Mouse (Mus musculus) liver, embryonic 13.5 days (tissue): ENCODE measurements around the gene Stip1. TPM values are rescaled to one million over a fixed set of nuclear protein-coding genes. Genes with fewer than 3 reads are reported as not detected.
"Not testable (repeated sequence)": the region's sequence is repeated elsewhere in the genome, so short reads cannot be mapped to it uniquely, and the experiment has no call there.

Source experiments
- ATAC-seq: fragments of 200-750 bp; cut with Nextera tagmentation; 2 replicates; pipeline ENCODE4 v1.8.0; 2017; ENCODE audit warnings: low read depth, mild to moderate bottlenecking, moderate number of reproducible peaks, moderate library complexity
- DNase-seq: peaks from one replicate; pipeline ENCODE4 v3.0.0; 2022
- H3K27ac ChIP-seq: fragments of 300-500 bp; sonication (generic); 2 replicates; pipeline ENCODE4 v1.5.1; 2015; ENCODE audit warnings: moderate library complexity, mild to moderate bottlenecking, inconsistent platforms
- H3K27me3 ChIP-seq: fragments of 300-500 bp; sonication (generic); 2 replicates; pipeline ENCODE4 v1.6.1; 2015; ENCODE audit warnings: mild to moderate bottlenecking, inconsistent platforms
- H3K36me3 ChIP-seq: fragments of 300-500 bp; sonication (generic); 2 replicates; pipeline ENCODE4 v1.6.1; 2015; ENCODE audit warnings: mild to moderate bottlenecking, inconsistent platforms
- H3K4me1 ChIP-seq: fragments of 300-500 bp; sonication (generic); replicated peaks from 2 replicates; pipeline ENCODE4 v1.6.1; 2015; ENCODE audit warnings: inconsistent platforms
- H3K4me2 ChIP-seq: fragments of 300-500 bp; sonication (generic); 2 replicates; pipeline ENCODE4 v1.6.1; 2015; ENCODE audit warnings: inconsistent platforms, mild to moderate bottlenecking, moderate library complexity
- H3K4me3 ChIP-seq: fragments of 300-500 bp; sonication (generic); replicated peaks from 2 replicates; pipeline ENCODE4 v1.5.1; 2015; ENCODE audit warnings: mild to moderate bottlenecking, inconsistent platforms
- H3K9ac ChIP-seq: fragments of 300-500 bp; sonication (generic); 2 replicates; pipeline ENCODE4 v1.6.1; 2015; ENCODE audit warnings: mild to moderate bottlenecking, inconsistent platforms
- H3K9me3 ChIP-seq: fragments of 300-500 bp; sonication (generic); replicated peaks from 2 replicates; pipeline ENCODE4 v1.6.1; 2016; ENCODE audit warnings: inconsistent platforms
- WGBS: fragments of 180-500 bp; shearing (Covaris S2); methylation state at CpG from one replicate; pipeline ENCODE4 v1.1.7; 2015; ENCODE audit not compliant: insufficient replicate concordance; 5-methylcytosine and 5-hydroxymethylcytosine counted together
- polyA plus RNA-seq: library from polyadenylated mRNA; unstranded; fragments of >200 nt; fragmentation: Nextera tagmentation; extraction: Ambion mirVana; gene quantifications from 2 replicates; pipeline ENCODE4 v1.2.1, GENCODE M21; 2015

The Stip1 gene
- polyA plus RNA-seq, 1 experiment from 2014 or later: 158 TPM

GRCm38 (mm10) chr19:7062110-7062509 is 22.3 kb upstream of the Stip1 start:
- Histone ChIP-seq H3K27ac (no peak overlapping the region), H3K9ac (no peak overlapping the region), H3K4me1 (peaks cover 38% of the 10 kb centered on the region), H3K9me3 (no peaks in the 10 kb centered on the region), H3K27me3 (no peaks in the 10 kb centered on the region), H3K36me3 (no peaks in the 10 kb centered on the region), H3K4me2 (no peak overlapping the region), H3K4me3 (no peak overlapping the region)
- DNase-seq (no peak), ATAC-seq (no peak)
- 79% methylated on average over 5 of the region's 5 CpGs for WGBS

GRCm38 (mm10) chr19:7058541-7058940 is 18.8 kb upstream of the Stip1 start:
- Histone ChIP-seq H3K27me3 (no peaks in the 10 kb centered on the region), H3K9ac (no peak overlapping the region), H3K9me3 (no peaks in the 10 kb centered on the region), H3K4me2 (peak overlapping the region; percentile 99), H3K4me3 (peak overlapping the region; percentile 72; the same call in 1 of the 2 replicates), H3K27ac (no peak overlapping the region), H3K4me1 (peaks cover 46% of the 10 kb centered on the region), H3K36me3 (no peaks in the 10 kb centered on the region)
- whole genome bisulfite sequencing: 65% methylated on average over 6 of the region's 6 CpGs
- DNase-seq (no peak), ATAC-seq (no peak)

DNA sequence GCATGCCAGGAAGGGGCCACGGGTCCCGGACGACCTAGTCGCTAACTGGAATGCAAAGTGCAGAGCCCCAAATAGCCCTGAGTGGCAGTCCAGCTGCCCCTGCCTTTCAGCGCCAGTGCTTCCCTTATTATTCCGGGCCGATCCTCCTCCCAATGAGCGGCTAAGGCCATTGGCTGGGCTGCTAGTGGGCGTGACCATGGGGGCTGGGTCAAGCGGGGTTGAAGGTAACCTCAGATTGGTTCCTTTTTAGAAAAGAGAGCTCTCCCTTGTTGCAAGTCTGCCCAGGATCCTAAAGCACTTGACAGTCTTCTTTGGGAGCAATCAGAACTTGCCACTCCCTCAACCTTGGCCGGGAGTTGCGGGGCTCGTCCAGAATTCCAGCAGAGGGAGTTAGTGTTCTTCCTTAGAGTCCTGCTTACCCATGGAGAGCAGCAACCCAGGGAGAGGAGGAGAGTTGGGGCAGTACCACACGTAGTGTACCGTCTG is 18.0 kb upstream of the Stip1 start:
- peak overlapping the region; percentile 77 for H3K9ac ChIP-seq
- WGBS: 1% methylated on average over 15 of the region's 15 CpGs
- ATAC-seq (peak; percentile 78), DNase-seq (peak; percentile 80)
- H3K4me2 ChIP-seq: peak overlapping the region; percentile 99
- peaks cover 46% of the 10 kb centered on the region for H3K4me1 ChIP-seq
- peak overlapping the region; percentile 72 for H3K4me3 ChIP-seq
- H3K9me3 ChIP-seq: no peaks in the 10 kb centered on the region
- no peak overlapping the region for H3K27ac ChIP-seq
- no peaks in the 10 kb centered on the region for H3K36me3 ChIP-seq
- no peaks in the 10 kb centered on the region for H3K27me3 ChIP-seq

GRCm38 (mm10) chr19:7057126-7057721 is 17.5 kb upstream of the Stip1 start:
- peak overlapping the region; percentile 99 for H3K4me2 ChIP-seq
- DNase-seq: no peak
- peak overlapping the region; percentile 72 for H3K4me3 ChIP-seq
- no peaks in the 10 kb centered on the region for H3K36me3 ChIP-seq
- peaks cover 46% of the 10 kb centered on the region for H3K4me1 ChIP-seq
- WGBS: 3% methylated on average over 16 of the region's 16 CpGs
- H3K9me3 ChIP-seq: no peaks in the 10 kb centered on the region
- H3K9ac ChIP-seq: peak overlapping the region; percentile 77
- no peaks in the 10 kb centered on the region for H3K27me3 ChIP-seq
- H3K27ac ChIP-seq: no peak overlapping the region
- ATAC-seq: peak; percentile 41

GRCm38 (mm10) chr19:7056248-7057087 is 16.7 kb upstream of the Stip1 start, which contains the start of gene Macrod1:
TSS of gene Macrod1 (plus strand) at chr19:7056810.
- H3K4me2 ChIP-seq: peak within 1 kb of the TSS; percentile 99
- H3K4me1 ChIP-seq: peaks cover 41% of the 10 kb centered on the region
- no peaks in the 10 kb centered on the region for H3K36me3 ChIP-seq
- ATAC-seq (peak; percentile 78), DNase-seq (peak; percentile 57)
- H3K27ac ChIP-seq: no peak within 1 kb of the TSS
- 1% methylated on average over 66 of the region's 72 CpGs for WGBS
- peak within 1 kb of the TSS; percentile 72 for H3K4me3 ChIP-seq
- peak within 1 kb of the TSS; percentile 77 for H3K9ac ChIP-seq
- no peaks in the 10 kb centered on the region for H3K9me3 ChIP-seq
- H3K27me3 ChIP-seq: no peaks in the 10 kb centered on the region

DNA sequence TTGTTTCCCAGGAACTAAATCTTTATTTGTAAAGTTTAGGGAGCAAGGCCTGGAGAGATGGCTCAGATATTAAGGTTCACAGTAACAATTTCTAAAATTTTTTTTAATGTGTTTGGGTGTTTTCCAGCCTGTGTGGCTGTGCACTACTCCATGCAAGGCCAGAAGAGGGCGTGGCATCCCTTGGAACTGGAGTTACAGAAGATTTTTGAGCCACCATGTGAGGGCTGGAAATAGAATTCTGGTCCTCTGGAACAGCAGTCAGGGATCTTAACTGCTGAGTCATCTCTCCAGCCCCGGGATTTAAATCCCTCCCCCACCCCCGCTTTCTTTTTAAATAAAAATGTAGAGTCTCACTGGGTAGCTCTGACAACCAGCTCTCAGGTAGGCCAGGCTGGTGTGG is 15.4 kb upstream of the Stip1 start:
- H3K4me3 ChIP-seq: no peak overlapping the region
- H3K36me3 ChIP-seq: no peaks in the 10 kb centered on the region
- 38% methylated on average over 3 of the region's 3 CpGs for WGBS
- H3K4me2 ChIP-seq: no peak overlapping the region; the same call in 1 of the 2 replicates
- H3K4me1 ChIP-seq: peaks cover 39% of the 10 kb centered on the region
- no peaks in the 10 kb centered on the region for H3K27me3 ChIP-seq
- DNase-seq (no peak), ATAC-seq (no peak)
- H3K9ac ChIP-seq: no peak overlapping the region
- H3K9me3 ChIP-seq: no peaks in the 10 kb centered on the region
- no peak overlapping the region for H3K27ac ChIP-seq

DNA sequence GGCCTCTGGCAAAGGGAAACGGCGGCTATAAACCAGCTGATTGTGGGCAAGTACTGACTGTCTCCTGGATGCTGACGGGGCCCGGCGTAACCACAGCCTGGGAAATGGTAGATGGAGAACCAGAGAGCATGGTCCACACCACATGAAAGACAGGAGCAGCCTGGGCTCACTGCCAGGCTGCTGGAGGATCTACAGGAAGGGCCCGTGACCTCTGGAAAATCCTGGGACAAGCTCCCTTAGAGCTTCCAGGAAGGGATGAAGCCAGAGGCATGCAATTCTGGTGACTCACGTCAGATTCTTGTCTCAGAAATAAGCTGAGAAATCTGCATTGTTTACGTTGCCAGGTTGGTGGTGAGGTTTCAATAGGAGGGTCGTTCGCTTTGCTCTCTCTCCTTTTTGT is 15.0 kb upstream of the Stip1 start:
- Histone ChIP-seq H3K9me3 (no peaks in the 10 kb centered on the region), H3K4me2 (no peak overlapping the region), H3K36me3 (no peaks in the 10 kb centered on the region), H3K4me3 (no peak overlapping the region), H3K27me3 (no peaks in the 10 kb centered on the region), H3K9ac (no peak overlapping the region), H3K27ac (no peak overlapping the region), H3K4me1 (peaks cover 39% of the 10 kb centered on the region)
- DNase-seq (no peak), ATAC-seq (no peak)
- WGBS: 63% methylated on average over 10 of the region's 10 CpGs

DNA sequence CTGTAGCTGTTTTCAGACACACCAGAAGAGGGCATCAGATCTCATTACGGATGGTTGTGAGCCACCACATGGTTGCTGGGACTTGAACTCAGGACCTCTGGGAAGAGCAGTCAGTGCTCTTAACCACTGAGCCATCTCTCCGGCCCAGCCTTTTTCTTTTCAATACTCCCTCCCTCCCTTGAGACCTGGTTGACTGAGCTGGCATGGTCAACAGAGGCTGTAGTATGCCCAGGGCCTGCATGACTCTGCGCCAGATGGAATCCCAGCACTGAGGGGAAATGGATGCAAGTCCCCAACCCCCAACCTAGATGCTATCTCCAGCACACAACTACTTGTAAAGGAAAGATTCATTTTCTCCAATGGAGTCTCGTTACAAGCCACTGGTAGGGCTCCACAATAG is 13.6 kb upstream of the Stip1 start:
- 66% methylated on average over 4 of the region's 4 CpGs for WGBS
- H3K4me2 ChIP-seq, H3K4me3 ChIP-seq: not testable (repeated sequence)

DNA sequence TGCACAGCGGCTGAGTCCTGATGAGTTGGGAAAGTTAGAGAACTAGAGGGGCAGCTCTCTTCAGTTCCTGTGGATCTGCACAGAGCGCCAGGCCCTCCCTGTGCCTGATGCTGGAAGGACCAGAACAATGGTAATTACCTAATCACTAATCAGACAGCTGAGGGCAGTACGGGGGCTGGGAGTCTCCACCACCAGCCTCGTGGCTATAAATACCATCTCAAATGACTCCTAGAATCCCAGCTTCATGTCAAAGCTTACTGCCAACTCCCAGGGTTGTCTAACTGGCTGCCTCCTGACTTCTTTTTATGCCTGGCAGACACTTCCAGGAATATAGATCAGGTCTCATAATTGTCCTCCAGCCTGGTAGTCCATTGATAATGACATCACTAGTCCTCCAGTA is 4.9 kb upstream of the Stip1 start:
- peaks cover 10% of the 10 kb centered on the region for H3K4me1 ChIP-seq
- no peak overlapping the region for H3K27ac ChIP-seq
- no peaks in the 10 kb centered on the region for H3K9me3 ChIP-seq
- DNase-seq (no peak), ATAC-seq (no peak)
- H3K27me3 ChIP-seq: no peaks in the 10 kb centered on the region
- H3K4me2 ChIP-seq: no peak overlapping the region
- 58% methylated on average over 4 of the region's 4 CpGs for WGBS
- H3K9ac ChIP-seq: no peak overlapping the region; the same call in 1 of the 2 replicates
- H3K4me3 ChIP-seq: no peak overlapping the region
- no peaks in the 10 kb centered on the region for H3K36me3 ChIP-seq

More for the DNA sequence above, 13.6 kb upstream of the Stip1 start:
- H3K27ac ChIP-seq, ATAC-seq, H3K9me3 ChIP-seq, H3K27me3 ChIP-seq, H3K36me3 ChIP-seq, DNase-seq, H3K9ac ChIP-seq: not testable (repeated sequence)
- peaks cover 38% of the 10 kb centered on the region for H3K4me1 ChIP-seq

- no peak overlapping the region for H3K4me3 ChIP-seq
- H3K36me3 ChIP-seq: no peaks in the 10 kb centered on the region
- H3K27me3 ChIP-seq: no peaks in the 10 kb centered on the region
- WGBS: 73% methylated on average over 4 of the region's 4 CpGs
- ATAC-seq (no peak), DNase-seq (no peak)
- H3K9ac ChIP-seq: no peak overlapping the region
- no peaks in the 10 kb centered on the region for H3K9me3 ChIP-seq
- H3K4me2 ChIP-seq: no peak overlapping the region
- H3K4me1 ChIP-seq: peaks cover 10% of the 10 kb centered on the region
- H3K27ac ChIP-seq: no peak overlapping the region
Measured at GRCm38 (mm10) chr19:7044279-7044678, 4.5 kb upstream of the Stip1 start.

DNA sequence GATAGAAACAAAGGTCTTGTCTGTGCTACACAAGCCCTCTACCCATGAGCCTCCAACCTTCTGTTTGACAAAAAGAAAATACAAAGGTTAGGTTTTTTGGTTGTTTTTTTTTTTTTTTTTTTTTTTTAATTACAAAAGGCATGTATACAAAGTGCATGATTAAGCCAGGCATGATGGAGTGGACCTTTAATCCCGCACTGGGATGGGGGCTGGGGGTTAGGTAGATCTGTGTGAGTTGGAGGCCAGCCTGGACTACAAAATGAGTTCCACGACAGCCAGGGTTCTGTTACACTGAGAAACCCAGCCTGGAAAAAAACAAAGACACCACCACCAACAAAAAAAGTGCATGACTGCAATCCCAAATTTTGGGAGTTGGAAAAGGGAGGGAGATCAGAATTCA is 1.4 kb upstream of the Stip1 start:
- Histone ChIP-seq H3K9me3 (no peaks in the 10 kb centered on the region), H3K4me1 (peaks cover 35% of the 10 kb centered on the region), H3K27me3 (no peaks in the 10 kb centered on the region), H3K36me3 (peaks cover 18% of the 10 kb centered on the region), H3K27ac (peak overlapping the region; percentile 94), H3K9ac (peak overlapping the region; percentile 89), H3K4me3 (peak overlapping the region; percentile 73), H3K4me2 (peak overlapping the region; percentile 93)
- 79% methylated on average over 2 of the region's 2 CpGs for WGBS
- ATAC-seq (no peak), DNase-seq (no peak)
